Mouse (Mus musculus): ENCODE data around the gene Dnajb1.
A peak's percentile ranks its signal among the peaks of the same experiment; 100 is the strongest.

DNA sequence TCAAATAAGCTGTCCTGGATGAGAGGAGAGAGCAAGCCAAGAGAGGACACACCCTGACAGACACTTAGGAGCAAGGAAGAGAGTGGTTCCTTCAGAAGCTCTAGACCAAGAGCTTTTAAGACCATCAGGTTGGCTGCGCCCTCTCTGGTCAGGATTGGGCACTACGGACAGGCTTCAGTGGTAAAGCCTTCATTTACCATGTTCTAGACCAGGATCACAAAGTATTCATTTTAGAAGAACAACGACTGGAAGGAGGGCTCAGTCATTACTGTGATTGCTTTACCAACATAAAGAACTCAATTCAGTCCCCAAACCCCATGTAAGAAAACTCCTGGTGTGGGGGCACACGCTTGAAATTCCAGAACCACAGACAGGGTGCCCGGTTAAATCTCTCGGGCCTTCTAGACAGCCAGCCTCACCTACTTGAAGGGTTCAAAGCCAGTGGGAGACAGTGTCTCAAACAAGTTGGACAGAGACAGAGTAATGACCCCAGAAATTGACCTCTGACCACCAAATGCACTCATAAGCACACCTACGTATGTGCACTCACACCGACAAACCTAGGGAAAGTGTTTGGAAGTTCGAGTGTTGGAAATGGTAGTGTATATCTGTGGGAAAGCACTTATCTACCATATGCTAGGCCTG lies 42.1 kb upstream of the Dnajb1 start:
- TF ChIP-seq CTCF (IDR thresholded peaks at IDR 0.05; ENCODE audit: low read depth) (peak; percentile 72), EP300 (IDR thresholded peaks at IDR 0.05; ENCODE audit: low read depth) (no peak)
